In the genomic region with DNA sequence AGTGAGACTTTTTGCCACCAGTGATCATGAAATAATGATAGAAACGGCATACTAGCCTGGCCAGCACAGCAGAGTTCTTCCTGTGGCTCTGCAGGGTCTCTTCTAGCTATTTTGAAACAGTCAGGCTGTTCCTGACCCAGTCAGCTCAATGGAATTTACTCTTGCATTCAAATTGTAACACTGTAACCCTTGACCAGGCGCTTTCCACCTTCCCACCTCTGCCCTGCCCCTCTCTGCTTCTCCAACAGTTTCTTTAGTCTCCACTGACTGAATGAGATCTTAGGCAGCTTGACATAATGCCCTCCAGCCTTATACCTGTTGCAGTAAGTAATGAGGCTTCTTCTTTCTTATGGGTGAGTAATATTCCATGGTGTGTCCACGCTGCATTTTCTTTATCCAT, we compare ENCODE assay signal across 29 mouse cellular contexts. TPM values are rescaled to one million over a fixed set of nuclear protein-coding genes. Genes with fewer than 3 reads are reported as not detected.
A peak's percentile ranks its signal among the peaks of the same experiment; 100 is the strongest.
DNase-seq lines count a peak whose midpoint lies in the region; ATAC-seq and TF ChIP-seq lines count a peak whose summit lies in the region.
"Had no signal": no experiment of that assay in that cellular context is flagged by ENCODE, and none has a peak within 500 bp of the region (broad histone marks: within the 10 kb centered on the region; RNA-seq: fewer than 3 reads in every experiment).

No protein-coding gene starts in this region.

- no peak overlapping the region for H3K4me3 ChIP-seq in liver, adult 2 months (ENCODE audit: insufficient read depth, low read depth, low read length)
- H3K4me3 ChIP-seq in liver, postnatal 0 days (ENCODE audit: low read depth, low read length), result no peak overlapping the region
- no peak overlapping the region for H3K4me3 ChIP-seq in liver, embryonic 11.5 days (ENCODE audit: low read depth, low read length)
- H3K4me3 ChIP-seq: embryonic facial prominence, embryonic 13.5 days; embryonic facial prominence, embryonic 15.5 days; erythroblast, embryonic 14.5 days; forebrain, embryonic 10.5 days; forebrain, embryonic 12.5 days had no signal

- no peak overlapping the region for H3K4me2 ChIP-seq in liver, postnatal 0 days (ENCODE audit: low read depth, low read length)
- no peak overlapping the region for H3K4me2 ChIP-seq in liver, embryonic 11.5 days
- H3K4me2 ChIP-seq: embryonic facial prominence, embryonic 13.5 days; embryonic facial prominence, embryonic 15.5 days; forebrain, embryonic 12.5 days had no signal

- no peak overlapping the region for H3K9ac ChIP-seq in liver, adult 2 months (ENCODE audit: low read depth, low read length)
- H3K9ac ChIP-seq in liver, postnatal 0 days (replicated peaks), result no peak overlapping the region
- H3K9ac ChIP-seq in liver, embryonic 11.5 days (ENCODE audit: low read depth, low read length), result no peak overlapping the region
- H3K9ac ChIP-seq: embryonic facial prominence, embryonic 13.5 days; embryonic facial prominence, embryonic 15.5 days; forebrain, embryonic 12.5 days had no signal

- TF ChIP-seq CTCF in liver, adult 2 months (IDR thresholded peaks at IDR 0.05; ENCODE audit: low read depth, low read length), result no peak
- TF ChIP-seq CTCF in liver, postnatal 0 days (IDR thresholded peaks at IDR 0.05; ENCODE audit: low read depth), result no peak

- 0 out of 2 replicates have a peak, but pooled peaks have one; percentile 24 for ATAC-seq in liver, postnatal 0 days
- no peak for ATAC-seq in liver, embryonic 11.5 days (replicated peaks; ENCODE audit: low FRiP score)
- ATAC-seq: forebrain, embryonic 14.5 days; forebrain, embryonic 16.5 days had no signal

- peaks cover 6% of the 10 kb centered on the region; the same call in 1 of the 2 replicates for H3K79me2 ChIP-seq in liver, adult 2 months (ENCODE audit: control insufficient read depth, insufficient read depth, low read length)

- no peak for TF ChIP-seq POLR2A in liver, adult 2 months (IDR thresholded peaks at IDR 0.05; ENCODE audit: extremely low read depth, insufficient read depth, low read length)

- no peaks in the 10 kb centered on the region for H3K27me3 ChIP-seq in liver, adult 2 months (ENCODE audit: control insufficient read depth, insufficient read depth, low read length)
- no peaks in the 10 kb centered on the region for H3K27me3 ChIP-seq in liver, postnatal 0 days (ENCODE audit: insufficient read depth, low read length)
- peaks cover 21% of the 10 kb centered on the region for H3K27me3 ChIP-seq in liver, embryonic 11.5 days (replicated peaks; ENCODE audit: control insufficient read depth, insufficient read depth, low read length)

- peaks cover 6% of the 10 kb centered on the region for H3K36me3 ChIP-seq in liver, adult 2 months (ENCODE audit: control insufficient read depth, insufficient read depth, low read length)
- H3K36me3 ChIP-seq in liver, postnatal 0 days (replicated peaks; ENCODE audit: insufficient read depth, low read length), result peaks cover 9% of the 10 kb centered on the region; the same call in 1 of the 2 replicates
- H3K36me3 ChIP-seq in liver, embryonic 11.5 days (ENCODE audit: control insufficient read depth, insufficient read depth, low read length), result no peaks in the 10 kb centered on the region
- H3K36me3 ChIP-seq: embryonic facial prominence, embryonic 13.5 days; embryonic facial prominence, embryonic 15.5 days; forebrain, embryonic 10.5 days; forebrain, embryonic 12.5 days had no signal

- no peaks in the 10 kb centered on the region for H3K9me3 ChIP-seq in liver, postnatal 0 days (ENCODE audit: low read length)
- H3K9me3 ChIP-seq in liver, embryonic 11.5 days (ENCODE audit: control insufficient read depth, low read length), result no peaks in the 10 kb centered on the region
- H3K9me3 ChIP-seq: embryonic facial prominence, embryonic 13.5 days; embryonic facial prominence, embryonic 15.5 days; forebrain, embryonic 10.5 days; forebrain, embryonic 12.5 days had no signal

- no peak for TF ChIP-seq EP300 in liver, postnatal 0 days (IDR thresholded peaks at IDR 0.05; ENCODE audit: low read depth)

- H3K4me1 ChIP-seq in liver, adult 2 months (ENCODE audit: control insufficient read depth, insufficient read depth, low read length), result peaks cover 40% of the 10 kb centered on the region
- 0 out of 2 replicates have a peak, but pooled peaks cover 3% of the 10 kb centered on the region for H3K4me1 ChIP-seq in liver, postnatal 0 days (ENCODE audit: insufficient read depth)
- H3K4me1 ChIP-seq in liver, embryonic 11.5 days (replicated peaks; ENCODE audit: control insufficient read depth, insufficient read depth, low read length), result no peaks in the 10 kb centered on the region

- H3K27ac ChIP-seq in liver, adult 2 months (replicated peaks; ENCODE audit: insufficient read depth, low read depth, low read length), result peak overlapping the region; percentile 98
- peak overlapping the region; percentile 55; the same call in 1 of the 2 replicates for H3K27ac ChIP-seq in liver, postnatal 0 days (ENCODE audit: low read depth)
- H3K27ac ChIP-seq in liver, embryonic 11.5 days (ENCODE audit: low read depth, low read length), result no peak overlapping the region
- H3K27ac ChIP-seq: embryonic facial prominence, embryonic 13.5 days; embryonic facial prominence, embryonic 15.5 days; forebrain, embryonic 10.5 days; forebrain, embryonic 12.5 days had no signal

- DNase-seq in liver, adult 2 months (ENCODE audit: extremely low read depth, low read depth, low spot score), result peak; percentile 88
- no peak for DNase-seq in liver
- DNase-seq in liver, postnatal 0 days, result no peak
- no peak for DNase-seq in liver, embryonic 11.5 days (ENCODE audit: low spot score)
- DNase-seq in yolk sac, embryonic 10.5 days (ENCODE audit: low spot score), result peak; percentile 74
- no peak for DNase-seq in heart, adult 9 months (ENCODE audit: low spot score in 2 of 2)
- DNase-seq: adrenal gland, adult 2 months; adrenal gland, postnatal 10 days; adrenal gland, postnatal 25 days; cerebellum, adult 11 months; cerebellum, adult 2 months; cerebellum, adult 9-11 months; cerebellum, postnatal 14 days; cerebellum, postnatal 36 days; embryo, embryonic 11 days had no signal

- 35% methylated on average over 3 of the region's 3 CpGs for WGBS in liver, adult 2 months
- WGBS in liver, postnatal 0 days (ENCODE audit: insufficient replicate concordance), result 59% methylated on average over 3 of the region's 3 CpGs
- WGBS in liver, embryonic 11.5 days, result 56% methylated on average over 3 of the region's 3 CpGs

RNA-seq across cellular contexts. Expression of gene A230050P20Rik, which starts 1.6 kb away (rescaled TPM):
- 14.8 and 17.1 TPM in 2 replicates for total RNA-seq in liver, adult 2 months (2014; rRNA removed)
- polyA plus RNA-seq in liver, adult 2 months (2012; rRNA removed), result 112 and 186 TPM in 2 replicates
- polyA plus RNA-seq in liver, postnatal 0 days (2015; fragmentation: Nextera tagmentation; extraction: Ambion mirVana), result 3.5 and 5.4 TPM in 2 replicates
- polyA plus RNA-seq in liver, embryonic 11.5 days (2014; fragmentation: Nextera tagmentation; extraction: Ambion mirVana), result 7.1 and 8.8 TPM in 2 replicates

RNA-seq across cellular contexts. Expression of gene Angptl6, which starts 12.6 kb away (rescaled TPM):
- 17.6 and 27.9 TPM in 2 replicates for total RNA-seq in liver, adult 2 months (2014; rRNA removed)
- polyA plus RNA-seq in liver, adult 2 months (2012; rRNA removed), result 44.1 and 47.4 TPM in 2 replicates
- polyA plus RNA-seq in liver, postnatal 0 days (2015; fragmentation: Nextera tagmentation; extraction: Ambion mirVana), result 16.6 TPM in 2 replicates
- polyA plus RNA-seq in liver, embryonic 11.5 days (2014; fragmentation: Nextera tagmentation; extraction: Ambion mirVana), result 9.4 TPM in 2 replicates

RNA-seq across cellular contexts. Expression of gene Ppan, which starts 21.1 kb away (rescaled TPM):
- 6.5 and 12.5 TPM in 2 replicates for total RNA-seq in liver, adult 2 months (2014; rRNA removed)
- 32.6 and 69.6 TPM in 2 replicates for polyA plus RNA-seq in liver, adult 2 months (2012; rRNA removed)
- polyA plus RNA-seq in liver, postnatal 0 days (2015; fragmentation: Nextera tagmentation; extraction: Ambion mirVana), result 32.4 and 32.5 TPM in 2 replicates
- 170 and 178 TPM in 2 replicates for polyA plus RNA-seq in liver, embryonic 11.5 days (2014; fragmentation: Nextera tagmentation; extraction: Ambion mirVana)

RNA-seq across cellular contexts. Expression of gene Eif3g, which starts 31.5 kb away (rescaled TPM):
- total RNA-seq in liver, adult 2 months (2014; rRNA removed), result 51.7 and 60.4 TPM in 2 replicates
- polyA plus RNA-seq in liver, adult 2 months (2012; rRNA removed), result 91.8 and 98.3 TPM in 2 replicates
- 128 and 129 TPM in 2 replicates for polyA plus RNA-seq in liver, postnatal 0 days (2015; fragmentation: Nextera tagmentation; extraction: Ambion mirVana)
- polyA plus RNA-seq in liver, embryonic 11.5 days (2014; fragmentation: Nextera tagmentation; extraction: Ambion mirVana), result 440 and 448 TPM in 2 replicates

RNA-seq across cellular contexts. Expression of gene Rdh8, which starts 48.6 kb away (rescaled TPM):
- not detected in 2 replicates for total RNA-seq in liver, adult 2 months (2014; rRNA removed)
- not detected in 2 replicates for polyA plus RNA-seq in liver, adult 2 months (2012; rRNA removed)
- not detected in 2 replicates for polyA plus RNA-seq in liver, postnatal 0 days (2015; fragmentation: Nextera tagmentation; extraction: Ambion mirVana)
- not detected in 2 replicates for polyA plus RNA-seq in liver, embryonic 11.5 days (2014; fragmentation: Nextera tagmentation; extraction: Ambion mirVana)
- total RNA-seq: adrenal gland, adult 2 months; adrenal gland, postnatal 10 days; adrenal gland, postnatal 25 days; adrenal gland, postnatal 4 days; common myeloid progenitor, adult 5-6 weeks; ES-E14; MEL had no signal
- polyA plus RNA-seq: adrenal gland, adult 2 months; brain, embryonic 14.5 days; C2C12; cerebellum, adult 2 months; embryonic facial prominence, embryonic 11.5 days; embryonic facial prominence, embryonic 13.5 days; embryonic facial prominence, embryonic 15.5 days; erythroblast, embryonic 14.5 days; forebrain, embryonic 10.5 days; forebrain, embryonic 12.5 days; forebrain, embryonic 14.5 days; forebrain, embryonic 16.5 days had no signal

Comparison
In these comparisons a context has a peak if more than half of its experiments do, and no peak if none do; other contexts are left out.
1. DNase-seq: peak in liver, adult 2 months (single experiment) and yolk sac, embryonic 10.5 days (single experiment); none in liver (single experiment), liver, postnatal 0 days (single experiment), liver, embryonic 11.5 days (single experiment) and heart, adult 9 months (0 of 2).
2. RNA of gene A230050P20Rik, which starts 1.6 kb away (polyA plus RNA-seq): 112 to 186 TPM in liver, adult 2 months; 7.1 to 8.8 TPM in liver, embryonic 11.5 days and 3.5 to 5.4 TPM in liver, postnatal 0 days; every median in the first group is over 10 times any median in the second.